Mouse (Mus musculus) cortical plate, adult 2 months (tissue): Measurements from ENCODE around the gene Kif21a. TPM values are rescaled to one million over a fixed set of nuclear protein-coding genes. Genes with fewer than 3 reads are reported as not detected.

Experiments used
- H3K27ac ChIP-seq: fragments of 200-500 bp; 2 replicates; pipeline ENCODE4 v1.5.1; 2012; ENCODE audit warnings: low read length, control low read depth, inconsistent platforms; ENCODE audit not compliant: insufficient read depth
- H3K4me1 ChIP-seq: fragments of 200-500 bp; 2 replicates; pipeline ENCODE4 v1.6.1; 2011; ENCODE audit warnings: low read length; ENCODE audit not compliant: control insufficient read depth, insufficient read depth
- H3K4me3 ChIP-seq: fragments of 200-500 bp; 2 replicates; pipeline ENCODE4 v1.5.1; 2011; ENCODE audit warnings: mild to moderate bottlenecking, low read length, control low read depth; ENCODE audit not compliant: insufficient read depth
- CTCF ChIP-seq: fragments of 200-500 bp; IDR thresholded peaks from 2 replicates; pipeline ENCODE4 v1.5.1; 2011; ENCODE audit warnings: mild to moderate bottlenecking, control low read depth, low read length; ENCODE audit not compliant: insufficient read depth; ENCODE audit errors: extremely low read depth
- POLR2A ChIP-seq: fragments of 200-500 bp; IDR thresholded peaks from 2 replicates; pipeline ENCODE4 v1.6.1; 2011; ENCODE audit warnings: mild to moderate bottlenecking, low read length, control low read depth; ENCODE audit not compliant: insufficient read depth; ENCODE audit errors: extremely low read depth
- polyA plus RNA-seq: library from polyadenylated mRNA; depleted of rRNA; stranded (reverse); fragments of >200 nt; gene quantifications from 2 replicates; pipeline ENCODE4 v1.2.3, GENCODE M21; 2012; rRNA removed

Gene Kif21a
- polyA plus RNA-seq, 1 experiment = 73.1 TPM

- H3K27ac ChIP-seq = no peak overlapping the region
- H3K4me3 ChIP-seq = no peak overlapping the region
- no peaks in the 10 kb centered on the region for H3K4me1 ChIP-seq
- TF ChIP-seq CTCF (no peak), POLR2A (no peak)
Observed at GRCm38 (mm10) chr15:90960831-90961554, 88.8 kb downstream of the Kif21a start.

DNA sequence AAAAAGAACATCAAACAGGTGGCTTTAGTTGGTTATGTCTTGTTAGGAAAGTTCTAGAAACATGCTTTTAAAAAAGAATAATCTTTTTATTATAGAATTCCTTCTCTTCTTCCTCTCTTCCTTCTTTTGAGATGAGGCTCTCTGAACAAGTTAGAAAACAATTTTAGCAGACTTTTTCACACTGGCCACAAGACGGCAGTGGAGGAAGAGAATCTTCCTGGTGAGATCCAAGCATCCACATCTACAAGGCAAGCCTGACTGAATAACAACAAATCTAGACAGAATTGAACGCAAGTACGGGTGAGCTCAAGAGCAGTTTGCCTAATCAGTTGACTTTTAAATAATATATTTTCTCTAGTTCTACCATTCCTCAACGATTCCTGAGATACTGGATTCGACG lies 98.4 kb downstream of the Kif21a start:
- no peak overlapping the region for H3K27ac ChIP-seq
- no peak for TF ChIP-seq POLR2A
- peak; percentile 25; the same call in 1 of the 2 replicates for TF ChIP-seq CTCF
- no peak overlapping the region for H3K4me3 ChIP-seq
- H3K4me1 ChIP-seq = no peaks in the 10 kb centered on the region

- H3K4me1 ChIP-seq = no peaks in the 10 kb centered on the region
- TF ChIP-seq POLR2A = no peak
- no peak for TF ChIP-seq CTCF
- no peak overlapping the region for H3K4me3 ChIP-seq
- no peak overlapping the region for H3K27ac ChIP-seq
Observed at GRCm38 (mm10) chr15:90938469-90938868, 111.3 kb downstream of the Kif21a start.

GRCm38 (mm10) chr15:90935579-90935978 lies 114.2 kb downstream of the Kif21a start:
- TF ChIP-seq CTCF (no peak), POLR2A (no peak)
- Histone ChIP-seq H3K27ac (no peak overlapping the region), H3K4me1 (0 out of 2 replicates have a peak, but pooled peaks cover 3% of the 10 kb centered on the region), H3K4me3 (no peak overlapping the region)

- Histone ChIP-seq H3K4me3 (no peak overlapping the region), H3K27ac (peak overlapping the region; percentile 70; the same call in 1 of the 2 replicates), H3K4me1 (0 out of 2 replicates have a peak, but pooled peaks cover 3% of the 10 kb centered on the region)
- no peak for TF ChIP-seq POLR2A
- TF ChIP-seq CTCF = no peak
Observed at GRCm38 (mm10) chr15:90931451-90931850, 118.3 kb downstream of the Kif21a start.

DNA sequence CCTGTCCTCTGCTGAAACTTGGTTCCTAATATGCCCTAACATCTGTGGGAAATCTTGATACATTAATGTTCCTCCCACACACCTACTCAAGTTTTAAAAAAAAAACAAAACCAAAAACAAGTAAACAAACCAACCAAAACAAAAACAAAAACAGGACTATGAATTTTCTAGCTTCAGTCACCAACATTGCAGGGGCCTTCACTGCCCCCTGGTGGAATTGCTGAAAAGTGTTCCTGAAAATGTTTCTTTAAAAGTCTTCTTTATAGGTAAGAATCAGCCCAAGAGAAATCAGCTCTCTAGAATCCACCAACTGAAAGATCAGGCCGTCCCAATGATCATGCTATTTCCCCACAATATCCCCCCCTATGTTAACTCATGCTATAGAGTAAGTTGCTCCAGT lies 120.7 kb downstream of the Kif21a start:
- TF ChIP-seq CTCF (peak; percentile 70), POLR2A (no peak)
- Histone ChIP-seq H3K4me3 (no peak overlapping the region), H3K27ac (no peak overlapping the region), H3K4me1 (0 out of 2 replicates have a peak, but pooled peaks cover 3% of the 10 kb centered on the region)

- Histone ChIP-seq H3K27ac (no peak overlapping the region), H3K4me3 (no peak overlapping the region), H3K4me1 (no peaks in the 10 kb centered on the region)
- TF ChIP-seq CTCF (no peak), POLR2A (no peak)
Observed at GRCm38 (mm10) chr15:90896480-90896879, 153.3 kb downstream of the Kif21a start.

GRCm38 (mm10) chr15:90887466-90887865 lies 162.3 kb downstream of the Kif21a start:
- Histone ChIP-seq H3K4me3 (no peak overlapping the region), H3K27ac (no peak overlapping the region), H3K4me1 (peaks cover 2% of the 10 kb centered on the region; the same call in 1 of the 2 replicates)
- TF ChIP-seq CTCF (no peak), POLR2A (no peak)

Other genes starting within 250 kb of the Kif21a start
- gene Abcd2, start 141.9 kb upstream of the Kif21a start, polyA plus RNA-seq = 20.1 and 21.7 TPM in 2 replicates
- 0.10 and 0.17 TPM in 2 replicates for gene CN725425, start 149.5 kb upstream of the Kif21a start, polyA plus RNA-seq